ENCODE assay signal across 30 mouse cellular contexts in the genomic region with DNA sequence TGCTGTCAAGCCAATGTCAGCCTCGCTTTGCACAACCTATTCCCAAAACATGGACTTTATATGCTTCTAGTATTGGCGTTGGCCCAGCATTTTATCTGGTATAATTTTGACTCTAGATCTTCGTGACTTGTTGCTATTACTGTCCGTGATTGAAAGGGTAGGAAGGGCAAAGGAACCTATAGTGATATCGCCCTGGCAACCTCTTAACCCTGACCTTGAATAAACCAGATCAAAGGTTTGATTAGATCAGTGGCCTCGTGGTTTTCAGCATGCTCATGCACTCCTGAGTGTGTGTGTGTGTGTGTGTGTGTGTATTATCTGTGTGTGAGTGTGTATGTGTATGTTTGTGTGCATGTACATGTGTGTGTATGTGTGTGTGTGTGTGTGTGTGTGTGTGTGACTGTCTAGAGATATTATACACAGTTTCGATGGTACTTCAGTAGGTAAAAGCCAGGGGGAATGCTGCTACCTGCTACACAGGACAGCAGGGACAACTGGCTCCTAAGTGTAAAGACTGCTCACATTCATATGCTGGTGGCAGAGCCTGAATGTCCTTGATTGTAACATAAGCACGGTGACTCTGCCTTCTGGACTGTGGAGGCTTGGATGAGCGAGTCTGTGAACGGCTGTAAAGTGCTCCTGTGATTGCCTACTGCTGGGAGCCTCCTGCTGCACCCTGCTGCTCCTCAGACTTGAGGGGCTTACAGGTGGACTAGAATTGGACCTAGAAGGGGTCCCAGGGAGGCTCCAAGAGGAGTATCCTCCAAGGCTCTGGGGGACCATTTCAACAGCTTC. TPM values are rescaled to one million over a fixed set of nuclear protein-coding genes. Genes with fewer than 3 reads are reported as not detected.
A peak's percentile ranks its signal among the peaks of the same experiment; 100 is the strongest.
DNase-seq lines count a peak whose midpoint lies in the region; ATAC-seq lines count a peak whose summit lies in the region.
"Had no signal": no experiment of that assay in that cellular context is flagged by ENCODE, and none has a peak within 500 bp of the region (broad histone marks: within the 10 kb centered on the region; RNA-seq: fewer than 3 reads in every experiment).

No protein-coding gene starts in this region.

- DNase-seq in adrenal gland, adult (ENCODE audit: inconsistent age in 2 of 2, low spot score in 1 of 2): peak; percentile 55 to 77
- no peak for DNase-seq in adrenal gland, postnatal 25 days
- DNase-seq in heart, adult 18-20 months: no peak
- peak; percentile 73 for DNase-seq in CD4-positive helper T cell, adult 2 months (ENCODE audit: low read depth, low spot score)
- peak; percentile 61 for DNase-seq in induced T-regulatory cell, adult 2 months (ENCODE audit: low read depth)
- DNase-seq: cerebellum, adult 2 months; cerebellum, postnatal 25 days; gastrocnemius, postnatal 14 days; heart, adult 11 months; heart, postnatal 14 days; kidney, postnatal 14 days; layer of hippocampus, adult 9-11 months; liver; lung, adult 2 months; lung, postnatal 10 days; thymus, postnatal 14 days had no signal

- no peak for ATAC-seq in heart, embryonic 13.5 days (ENCODE audit: extremely low read depth, insufficient number of reproducible peaks, low FRiP score, low TSS enrichment)
- no peak for ATAC-seq in monocyte, adult 5-6 weeks (replicated peaks; ENCODE audit: insufficient number of reproducible peaks, low FRiP score, low TSS enrichment, poor library complexity, severe bottlenecking)
- ATAC-seq: forebrain, embryonic 13.5 days; hindbrain, embryonic 16.5 days; intestine, embryonic 16.5 days; midbrain, embryonic 15.5 days had no signal

- peaks cover 19% of the 10 kb centered on the region for H3K27me3 ChIP-seq in heart, embryonic 13.5 days (replicated peaks)
- H3K27me3 ChIP-seq: embryonic facial prominence, embryonic 15.5 days; forebrain, embryonic 13.5 days; midbrain, embryonic 15.5 days; neural tube, embryonic 13.5 days had no signal

- no peak overlapping the region; the same call in 1 of the 2 replicates for H3K27ac ChIP-seq in heart, embryonic 13.5 days (replicated peaks)
- H3K27ac ChIP-seq: embryonic facial prominence, embryonic 10.5 days; embryonic facial prominence, embryonic 15.5 days; forebrain, embryonic 13.5 days; hindbrain, embryonic 10.5 days; liver, embryonic 14.5 days; macrophage; midbrain, embryonic 10.5 days; midbrain, embryonic 15.5 days; neural tube, embryonic 13.5 days had no signal

- H3K4me1 ChIP-seq in heart, embryonic 13.5 days: peaks cover 64% of the 10 kb centered on the region

- no peaks in the 10 kb centered on the region for H3K36me3 ChIP-seq in heart, embryonic 13.5 days
- H3K36me3 ChIP-seq: embryonic facial prominence, embryonic 10.5 days; embryonic facial prominence, embryonic 15.5 days; hindbrain, embryonic 10.5 days; midbrain, embryonic 10.5 days; midbrain, embryonic 15.5 days; neural tube, embryonic 13.5 days had no signal

- 55% methylated on average over 10 of the region's 10 CpGs for WGBS in heart, embryonic 13.5 days

- H3K4me3 ChIP-seq in heart, embryonic 13.5 days: no peak overlapping the region
- H3K4me3 ChIP-seq: embryonic facial prominence, embryonic 10.5 days; embryonic facial prominence, embryonic 15.5 days; forebrain, embryonic 13.5 days; hindbrain, embryonic 10.5 days; midbrain, embryonic 10.5 days; midbrain, embryonic 15.5 days; myocyte; neural tube, embryonic 13.5 days had no signal

- no peaks in the 10 kb centered on the region for H3K9me3 ChIP-seq in heart, embryonic 13.5 days
- H3K9me3 ChIP-seq: embryonic facial prominence, embryonic 10.5 days; embryonic facial prominence, embryonic 15.5 days; forebrain, embryonic 13.5 days; hindbrain, embryonic 10.5 days; midbrain, embryonic 10.5 days; midbrain, embryonic 15.5 days; neural tube, embryonic 13.5 days had no signal

- H3K4me2 ChIP-seq in heart, embryonic 13.5 days: no peak overlapping the region
- H3K4me2 ChIP-seq: embryonic facial prominence, embryonic 15.5 days; forebrain, embryonic 13.5 days; midbrain, embryonic 15.5 days; neural tube, embryonic 13.5 days had no signal

- peak overlapping the region; percentile 10; the same call in 1 of the 2 replicates for H3K9ac ChIP-seq in heart, embryonic 13.5 days
- H3K9ac ChIP-seq: embryonic facial prominence, embryonic 15.5 days; forebrain, embryonic 13.5 days; liver, embryonic 14.5 days; midbrain, embryonic 15.5 days; neural tube, embryonic 13.5 days had no signal

RNA-seq across cellular contexts. Expression of gene Itpkb, which starts 40.8 kb away (rescaled TPM):
- 57.7 and 71.2 TPM in 2 replicates for total RNA-seq in adrenal gland, postnatal 25 days (2021)
- polyA plus RNA-seq in heart, embryonic 13.5 days (2015; fragmentation: Nextera tagmentation; extraction: Ambion mirVana): 5.0 and 5.1 TPM in 2 replicates
- total RNA-seq in heart, adult 18-20 months (2021): 10 to 100 TPM; 36.7 to 51.5 TPM
- 32.2 to 77.3 TPM (median 38.3 TPM) in 3 replicates for total RNA-seq in monocyte, adult 5-6 weeks (2017)

Comparison
In these comparisons a context has a peak if more than half of its experiments do, and no peak if none do; other contexts are left out.
1. DNase-seq: peak in adrenal gland, adult (2 of 2), CD4-positive helper T cell, adult 2 months (single experiment) and induced T-regulatory cell, adult 2 months (single experiment); none in adrenal gland, postnatal 25 days (single experiment) and heart, adult 18-20 months (0 of 2).